Mouse (Mus musculus) kidney, adult 2 months (tissue): Measurements from ENCODE around the gene Slc35g3. TPM values are rescaled to one million over a fixed set of nuclear protein-coding genes. Genes with fewer than 3 reads are reported as not detected.
A peak's percentile ranks its signal among the peaks of the same experiment; 100 is the strongest.

ENCODE experiments used
- DNase-seq: peaks from one replicate; pipeline ENCODE4 v3.0.0; 2021
- H3K27ac ChIP-seq: fragments of 200-500 bp; 2 replicates; pipeline ENCODE4 v1.5.1; 2012; ENCODE audit warnings: low read depth, low read length, control low read depth, inconsistent platforms; ENCODE audit not compliant: insufficient read depth
- H3K27me3 ChIP-seq: fragments of 200-500 bp; replicated peaks from 2 replicates; pipeline ENCODE4 v1.6.1; 2012; ENCODE audit warnings: mild to moderate bottlenecking, moderate library complexity, low read length, inconsistent platforms; ENCODE audit not compliant: control insufficient read depth, insufficient read depth
- H3K36me3 ChIP-seq: fragments of 200-500 bp; 2 replicates; pipeline ENCODE4 v1.6.1; 2012; ENCODE audit warnings: mild to moderate bottlenecking, moderate library complexity, low read length, inconsistent platforms; ENCODE audit not compliant: control insufficient read depth, insufficient read depth
- H3K4me1 ChIP-seq: fragments of 200-500 bp; 2 replicates; pipeline ENCODE4 v1.6.1; 2011; ENCODE audit warnings: low read length; ENCODE audit not compliant: control insufficient read depth, insufficient read depth
- H3K4me3 ChIP-seq: fragments of 200-500 bp; 2 replicates; pipeline ENCODE4 v1.5.1; 2011; ENCODE audit warnings: mild to moderate bottlenecking, low read depth, low read length, control low read depth; ENCODE audit not compliant: insufficient read depth
- CTCF ChIP-seq: fragments of 200-500 bp; conservative IDR thresholded peaks from 2 replicates; pipeline ENCODE4 v1.5.1; 2011; ENCODE audit warnings: low read depth, mild to moderate bottlenecking, control low read depth, low read length, moderate library complexity, mixed read lengths; ENCODE audit not compliant: insufficient read depth, insufficient read length
- POLR2A ChIP-seq: fragments of 200-500 bp; IDR thresholded peaks from one replicate; pipeline ENCODE4 v1.6.1; 2011; ENCODE audit warnings: low read depth, low read length, control low read depth
- WGBS: fragments of 180-500 bp; shearing (Covaris S2); methylation state at CpG from one replicate; pipeline ENCODE4 v1.1.7; 2018; 5-methylcytosine and 5-hydroxymethylcytosine counted together
- polyA plus RNA-seq: library from polyadenylated mRNA; depleted of rRNA; stranded (reverse); fragments of >200 nt; gene quantifications from 2 replicates; pipeline ENCODE4 v1.2.3, GENCODE M21; 2012

The Slc35g3 gene
- polyA plus RNA-seq, 1 experiment, result 0.05 TPM

DNA sequence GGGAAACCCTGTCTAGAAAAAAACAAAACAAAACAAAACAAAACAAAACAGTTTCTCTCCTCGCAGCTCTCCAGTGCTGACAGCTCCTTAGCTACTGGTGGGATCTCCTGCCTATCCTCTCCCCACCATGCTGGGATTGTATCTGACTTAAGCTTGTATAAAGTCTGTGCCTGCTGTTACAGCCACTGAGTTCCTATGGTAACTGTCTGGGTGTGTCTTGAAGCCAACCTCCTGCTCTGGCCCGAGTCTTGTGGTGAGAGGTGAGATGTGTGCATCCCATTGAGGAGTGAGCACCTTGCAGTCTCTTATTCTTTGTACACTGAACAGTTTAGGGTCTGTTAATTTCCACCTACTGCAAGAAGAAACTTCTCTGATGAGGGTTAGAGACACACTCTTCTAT, 38.7 kb downstream of the Slc35g3 start:
- TF ChIP-seq CTCF (no peak), POLR2A (no peak)
- no peaks in the 10 kb centered on the region for H3K36me3 ChIP-seq
- no peak overlapping the region for H3K4me3 ChIP-seq
- no peak for DNase-seq
- H3K27ac ChIP-seq, result no peak overlapping the region
- no peaks in the 10 kb centered on the region for H3K27me3 ChIP-seq
- H3K4me1 ChIP-seq, result no peaks in the 10 kb centered on the region; the same call in 1 of the 2 replicates
- 54% methylated on average over 2 of the region's 2 CpGs for WGBS

- no peak for TF ChIP-seq CTCF
- TF ChIP-seq POLR2A, result no peak
- 50% methylated on average over 6 of the region's 6 CpGs for WGBS
- Histone ChIP-seq H3K4me1 (peaks cover 4% of the 10 kb centered on the region; the same call in 1 of the 2 replicates), H3K36me3 (no peaks in the 10 kb centered on the region), H3K4me3 (no peak overlapping the region), H3K27me3 (no peaks in the 10 kb centered on the region), H3K27ac (no peak overlapping the region)
- DNase-seq, result no peak
Measured at GRCm38 (mm10) chr11:69720852-69721251, 40.9 kb downstream of the Slc35g3 start.

DNA sequence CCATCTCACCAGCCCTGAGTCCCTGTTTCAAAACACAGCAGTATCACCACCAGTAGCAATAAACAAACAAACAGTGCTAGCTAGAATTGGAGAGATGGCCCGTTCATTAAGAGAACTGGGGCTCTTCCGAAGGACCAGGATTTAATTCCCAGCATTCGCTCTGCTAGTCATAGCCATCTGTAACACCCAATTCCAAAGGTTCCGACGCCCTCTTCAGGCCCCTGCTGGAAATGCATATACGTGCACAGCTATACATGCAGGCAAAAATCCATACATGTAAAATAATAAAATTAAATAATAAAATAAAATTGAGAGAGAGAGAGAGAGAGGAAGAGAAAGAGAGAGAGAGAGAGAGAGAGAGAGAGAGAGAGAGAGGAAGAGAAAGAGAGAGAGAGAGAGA, 42.3 kb downstream of the Slc35g3 start:
- WGBS, result 79% methylated on average over 6 of the region's 6 CpGs
- Histone ChIP-seq H3K27me3 (no peaks in the 10 kb centered on the region), H3K27ac (no peak overlapping the region), H3K4me1 (peaks cover 15% of the 10 kb centered on the region; the same call in 1 of the 2 replicates), H3K36me3 (no peaks in the 10 kb centered on the region), H3K4me3 (no peak overlapping the region)
- TF ChIP-seq CTCF (0 out of 2 replicates have a peak, but pooled peaks have one; percentile 12), POLR2A (no peak)
- no peak for DNase-seq

DNA sequence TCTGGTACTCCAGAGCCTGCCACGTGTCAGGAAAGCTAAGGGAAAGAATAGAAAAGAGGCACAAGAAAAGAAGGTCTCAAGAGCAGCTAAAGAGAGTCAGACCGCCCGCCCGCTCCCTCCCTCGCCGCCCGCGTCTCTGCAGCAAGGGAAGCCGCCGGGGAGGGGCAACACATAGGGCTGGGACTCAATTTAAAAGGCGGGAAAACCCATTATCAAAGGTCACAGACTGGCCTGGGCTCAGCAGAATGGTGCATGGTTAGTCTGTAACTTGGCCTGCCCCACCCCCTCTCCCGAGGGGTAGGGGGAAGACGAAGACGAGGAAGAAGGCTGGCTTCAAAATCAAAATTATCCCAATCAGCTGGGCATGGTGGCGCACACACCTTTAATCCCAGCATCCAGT, 43.1 kb downstream of the Slc35g3 start:
- DNase-seq, result peak; percentile 49
- 34% methylated on average over 15 of the region's 15 CpGs for WGBS
- TF ChIP-seq CTCF, result no peak
- TF ChIP-seq POLR2A, result no peak
- H3K27ac ChIP-seq, result no peak overlapping the region
- peaks cover 15% of the 10 kb centered on the region; the same call in 1 of the 2 replicates for H3K4me1 ChIP-seq
- H3K36me3 ChIP-seq, result no peaks in the 10 kb centered on the region
- H3K27me3 ChIP-seq, result no peaks in the 10 kb centered on the region
- no peak overlapping the region for H3K4me3 ChIP-seq

- no peak for TF ChIP-seq CTCF
- no peak for TF ChIP-seq POLR2A
- H3K4me3 ChIP-seq, result no peak overlapping the region
- H3K27ac ChIP-seq, result no peak overlapping the region
- no peaks in the 10 kb centered on the region for H3K27me3 ChIP-seq
- no peaks in the 10 kb centered on the region for H3K36me3 ChIP-seq
- WGBS, result 67% methylated on average over 4 of the region's 4 CpGs
- peaks cover 18% of the 10 kb centered on the region; the same call in 1 of the 2 replicates for H3K4me1 ChIP-seq
- no peak for DNase-seq
Measured at GRCm38 (mm10) chr11:69716953-69717352, 44.8 kb downstream of the Slc35g3 start.

GRCm38 (mm10) chr11:69715929-69716328, 45.8 kb downstream of the Slc35g3 start:
- peak; percentile 46 for DNase-seq
- Histone ChIP-seq H3K4me3 (no peak overlapping the region), H3K27me3 (no peaks in the 10 kb centered on the region), H3K4me1 (peaks cover 18% of the 10 kb centered on the region; the same call in 1 of the 2 replicates), H3K36me3 (no peaks in the 10 kb centered on the region), H3K27ac (no peak overlapping the region)
- WGBS, result 35% methylated on average over 5 of the region's 5 CpGs
- TF ChIP-seq POLR2A (no peak), CTCF (no peak)

GRCm38 (mm10) chr11:69715482-69715881, 46.3 kb downstream of the Slc35g3 start:
- TF ChIP-seq CTCF (peak; percentile 79), POLR2A (no peak)
- H3K36me3 ChIP-seq, result no peaks in the 10 kb centered on the region
- H3K27ac ChIP-seq, result peak overlapping the region; percentile 79
- DNase-seq, result peak; percentile 74
- no peak overlapping the region for H3K4me3 ChIP-seq
- WGBS, result 58% methylated on average over 9 of the region's 9 CpGs
- H3K4me1 ChIP-seq, result peaks cover 18% of the 10 kb centered on the region; the same call in 1 of the 2 replicates
- no peaks in the 10 kb centered on the region for H3K27me3 ChIP-seq
